Mouse (Mus musculus) frontal cortex, postnatal 36 days (tissue): Measurements from ENCODE around the gene Thsd4.
A peak's percentile ranks its signal among the peaks of the same experiment; 100 is the strongest.
"Not testable (repeated sequence)": the region's sequence is repeated elsewhere in the genome, so short reads cannot be mapped to it uniquely, and the experiment has no call there.

Experiments used
- DNase-seq, 2 experiments: peaks; one replicate each; pipeline ENCODE4 v3.0.0; 2022; ENCODE audit warnings: low spot score in 2 of 2

The Thsd4 gene

GRCm38 (mm10) chr9:60308182-60308581 is 213.7 kb downstream of the Thsd4 start:
- no peak for DNase-seq

DNA sequence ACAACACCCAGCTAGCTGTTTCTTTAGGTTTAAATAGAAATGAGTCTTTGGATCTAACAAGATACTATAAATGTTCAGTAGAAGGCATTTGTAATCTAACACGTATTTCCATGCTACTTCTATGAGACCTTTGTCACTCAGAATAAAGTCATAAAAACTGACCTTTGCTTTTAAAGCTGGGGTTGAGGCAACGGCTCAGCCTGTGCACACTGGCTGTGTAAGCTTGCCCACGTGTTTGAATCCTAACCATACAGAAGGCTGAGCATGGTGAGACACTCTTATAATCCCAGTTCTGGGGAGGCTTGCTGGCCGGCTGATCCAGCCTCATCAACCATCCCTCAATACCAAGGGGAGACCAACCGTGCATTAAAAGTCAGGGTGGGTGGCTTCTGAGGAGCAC is 214.4 kb downstream of the Thsd4 start:
- no peak for DNase-seq

- no peak for DNase-seq
Observed at GRCm38 (mm10) chr9:60306241-60306640, 215.6 kb downstream of the Thsd4 start.

DNA sequence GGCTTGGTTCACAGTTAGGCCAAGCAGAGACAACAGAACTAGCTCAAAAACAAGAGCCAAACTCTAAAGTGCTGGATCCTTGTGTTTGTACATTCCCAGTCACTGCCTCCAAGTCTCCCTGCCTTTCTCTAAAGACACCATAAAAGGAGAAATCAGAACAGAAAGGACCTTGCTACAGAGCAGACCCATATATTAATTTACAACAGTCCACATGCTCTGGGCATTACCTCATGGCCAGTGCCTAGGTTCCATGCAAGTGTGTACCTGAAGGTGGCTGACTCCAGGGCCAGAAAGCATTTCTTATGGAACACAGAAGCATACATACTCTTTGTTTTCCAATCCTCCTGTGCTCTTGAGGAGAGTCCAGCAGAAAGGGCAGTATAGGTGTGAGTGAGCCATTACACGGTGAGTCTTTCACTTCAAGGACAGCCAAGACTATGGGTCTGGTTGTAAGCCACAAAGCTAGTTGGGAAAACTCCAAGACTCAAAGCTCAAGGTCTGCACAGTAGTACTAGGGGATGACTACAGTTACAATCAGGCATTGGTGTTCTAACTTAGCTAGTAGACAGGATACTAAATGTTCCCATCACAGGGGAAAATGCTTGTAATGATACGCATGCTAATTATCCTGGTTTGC is 216.5 kb downstream of the Thsd4 start:
- no peak for DNase-seq

DNA sequence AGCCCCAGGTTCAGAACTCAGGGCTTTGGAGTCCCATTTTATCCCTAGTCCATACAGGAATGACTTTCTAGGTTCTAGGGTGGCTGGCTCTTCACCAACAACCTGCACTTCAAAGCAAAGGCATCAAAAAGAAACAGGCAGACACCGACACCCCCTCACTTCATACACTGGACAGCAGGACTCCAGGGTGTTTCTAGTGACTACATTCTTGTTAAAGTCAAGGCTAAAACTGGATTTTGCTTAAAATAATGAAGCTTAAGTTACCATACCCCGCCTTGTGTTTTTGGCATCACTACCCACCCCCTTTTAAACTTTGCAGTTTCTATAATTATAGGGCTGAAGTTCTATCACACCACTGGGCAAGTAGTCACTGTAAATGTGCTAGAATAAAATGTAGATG is 225.6 kb downstream of the Thsd4 start:
- peak in 1 of 2 experiments; percentile 49 for DNase-seq

GRCm38 (mm10) chr9:60295199-60295598 is 226.6 kb downstream of the Thsd4 start:
- no peak for DNase-seq

- no peak for DNase-seq
Observed at GRCm38 (mm10) chr9:60293129-60293528, 228.7 kb downstream of the Thsd4 start.

GRCm38 (mm10) chr9:60290780-60291179 is 231.1 kb downstream of the Thsd4 start:
- DNase-seq, result no peak

DNA sequence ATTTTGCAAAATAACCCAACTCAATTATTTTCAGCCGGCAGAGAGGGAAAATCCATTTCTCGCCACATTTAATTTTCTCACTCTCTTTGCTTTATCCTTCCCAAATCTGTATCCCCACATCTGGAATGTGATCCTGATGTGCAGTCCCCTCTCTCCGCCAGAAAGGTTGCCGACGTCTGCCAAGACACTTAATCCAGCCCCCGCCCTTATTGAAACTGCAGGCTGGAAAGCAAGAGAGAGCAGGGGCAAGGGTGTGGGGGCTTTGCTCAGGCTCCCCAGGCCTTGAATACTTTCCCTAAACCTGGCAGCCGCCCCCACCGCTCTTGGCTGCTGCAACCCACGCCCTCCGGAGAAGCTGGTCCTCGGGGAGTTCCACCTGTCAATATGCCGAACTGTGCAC is 233.1 kb downstream of the Thsd4 start:
- DNase-seq, result no peak

DNA sequence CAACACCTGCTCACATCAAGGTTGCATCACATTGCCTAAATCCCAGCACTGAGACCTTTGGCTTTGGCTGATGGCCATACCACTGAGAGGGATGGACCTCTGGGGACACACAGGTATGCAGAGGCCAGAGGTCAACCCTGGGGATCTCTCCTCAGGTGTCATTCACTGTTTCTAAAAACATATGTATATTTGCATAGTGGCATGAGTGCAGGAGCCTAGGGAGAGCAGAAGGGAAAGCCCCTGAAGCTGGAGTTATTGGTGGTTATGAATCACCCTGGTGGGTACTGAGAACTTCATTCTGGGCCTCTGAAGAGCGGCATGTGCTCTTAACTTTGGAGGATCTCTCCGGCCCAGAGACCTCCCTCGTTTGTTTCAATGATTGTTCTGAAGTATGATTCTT is 235.5 kb downstream of the Thsd4 start:
- DNase-seq, result no peak

DNA sequence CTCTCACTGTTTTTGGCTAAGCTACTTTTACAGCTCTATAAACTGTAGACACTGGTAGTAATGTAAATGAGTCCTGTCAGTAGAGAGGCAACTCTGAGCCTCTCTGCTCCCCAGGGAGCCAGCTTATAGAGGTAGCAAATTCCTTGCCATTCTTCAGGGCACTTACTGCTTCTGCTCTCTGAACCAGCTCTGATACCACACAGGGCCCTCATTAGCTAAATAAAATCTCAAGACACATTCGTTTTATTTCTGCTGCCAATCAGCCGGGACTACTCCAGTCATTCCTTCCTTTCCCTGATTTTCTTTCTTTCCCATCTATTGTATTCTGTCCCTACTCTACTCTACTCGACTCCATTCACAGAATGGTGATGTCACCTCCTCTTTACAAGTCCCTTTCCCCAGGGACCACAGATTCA is 236.8 kb downstream of the Thsd4 start:
- no peak for DNase-seq

DNA sequence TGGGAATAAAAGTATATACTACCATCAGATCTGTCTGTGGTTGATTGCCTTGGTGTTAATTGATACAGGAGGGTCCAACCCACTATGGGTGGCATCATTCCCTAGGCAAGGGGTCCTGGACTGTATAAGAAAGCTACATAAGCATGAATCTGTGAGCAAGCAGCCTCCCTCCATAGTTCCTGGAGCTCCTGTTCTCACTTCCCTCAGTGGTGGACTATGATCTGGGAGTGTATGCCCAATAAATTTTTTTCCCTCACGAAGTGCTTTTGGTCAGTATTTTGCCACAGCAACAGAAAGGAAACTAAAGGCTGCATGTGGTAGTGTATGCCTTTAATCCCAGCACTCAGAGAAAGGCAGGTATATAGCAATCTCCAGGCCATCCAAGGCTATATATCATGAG is 237.5 kb downstream of the Thsd4 start:
- no peak for DNase-seq

DNA sequence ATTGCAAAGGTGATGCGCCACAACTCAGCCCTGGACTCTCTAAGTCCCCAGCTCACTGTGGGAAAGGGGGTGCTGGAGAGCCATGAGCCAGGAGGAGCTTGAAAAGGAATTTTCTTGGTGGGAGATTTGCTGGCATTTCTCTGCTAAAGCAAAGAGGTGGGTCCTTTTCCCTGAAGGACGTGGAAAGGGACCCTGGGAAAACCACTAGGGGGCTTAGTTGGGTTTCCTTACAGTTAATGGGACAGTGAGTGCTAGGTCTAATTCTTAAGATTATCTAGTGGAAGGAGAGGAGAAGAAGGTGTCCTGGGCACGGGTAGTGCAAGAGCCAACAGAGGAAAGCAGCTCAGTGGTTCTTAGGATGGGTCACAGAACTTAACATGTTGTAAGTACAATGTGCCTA is 238.3 kb downstream of the Thsd4 start:
- DNase-seq, result no peak

- DNase-seq, result no peak
Observed at GRCm38 (mm10) chr9:60281281-60281680, 240.6 kb downstream of the Thsd4 start.

GRCm38 (mm10) chr9:60280786-60281185 is 241.1 kb downstream of the Thsd4 start:
- DNase-seq, result no peak

GRCm38 (mm10) chr9:60279556-60279955 is 242.3 kb downstream of the Thsd4 start:
- no peak for DNase-seq

DNA sequence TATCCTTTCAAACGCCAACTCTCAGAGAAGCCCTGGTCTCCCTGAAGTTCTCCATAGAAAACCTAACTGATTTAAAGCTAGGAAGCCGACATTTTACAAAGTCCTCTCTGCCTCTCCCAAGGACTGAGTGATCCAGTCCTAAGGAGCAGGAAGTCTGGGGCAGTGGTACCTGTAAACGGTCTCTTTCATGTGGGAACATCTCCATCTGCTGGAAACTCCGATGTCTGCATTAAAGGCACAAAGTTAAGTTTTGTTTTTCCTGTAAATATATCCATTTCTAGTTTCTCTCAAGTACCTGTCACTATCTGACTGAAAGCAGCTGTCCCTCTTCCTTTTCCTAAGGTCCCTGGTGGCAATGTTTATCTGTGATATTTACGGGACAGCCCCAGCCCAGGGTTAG is 245.5 kb downstream of the Thsd4 start:
- DNase-seq, result no peak

- DNase-seq, result peak in 1 of 2 experiments; percentile 34
Observed at GRCm38 (mm10) chr9:60275410-60276159, 246.3 kb downstream of the Thsd4 start.

- no peak for DNase-seq
Observed at GRCm38 (mm10) chr9:60274503-60274902, 247.3 kb downstream of the Thsd4 start.

DNA sequence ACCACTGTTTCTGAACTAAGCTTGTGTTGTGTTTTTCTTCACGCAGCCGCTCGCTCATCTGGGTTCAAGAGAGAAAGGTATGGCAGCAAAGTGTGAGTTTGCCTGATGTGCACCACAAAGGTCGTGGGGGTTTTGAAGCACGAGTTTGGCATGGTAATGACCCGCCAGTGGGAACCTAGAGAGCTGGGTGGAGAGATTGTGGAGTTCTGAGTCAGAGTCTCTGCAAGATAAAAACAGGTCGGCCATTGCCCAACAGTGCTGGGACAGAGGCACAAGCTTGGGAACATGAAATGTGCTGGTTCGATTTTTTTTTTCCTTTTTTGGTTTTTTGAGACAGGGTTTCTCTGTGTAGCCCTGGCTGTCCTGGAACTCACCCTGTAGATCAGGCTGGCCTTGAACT is 249.5 kb downstream of the Thsd4 start:
- not testable (repeated sequence) for DNase-seq

DNA sequence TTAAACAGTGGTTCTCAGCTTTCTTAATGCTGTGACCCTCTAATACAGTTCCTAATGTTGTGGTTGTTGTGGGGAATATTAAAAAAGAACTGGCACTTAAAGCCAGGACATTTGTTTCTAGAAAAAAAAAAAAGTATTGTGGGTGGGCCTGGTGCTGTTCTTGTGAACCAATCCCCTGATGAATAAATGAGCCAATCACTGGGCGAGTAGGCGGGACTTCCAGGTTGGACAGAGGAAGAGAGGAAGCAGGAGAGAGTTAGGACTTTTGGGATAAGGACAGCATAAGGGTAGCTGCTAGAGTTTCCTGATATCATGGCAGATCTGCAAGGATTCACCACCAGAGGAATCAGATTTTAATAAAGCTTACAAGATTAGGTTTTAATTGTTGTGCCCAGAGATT is 249.9 kb downstream of the Thsd4 start:
- DNase-seq, result no peak

DNA sequence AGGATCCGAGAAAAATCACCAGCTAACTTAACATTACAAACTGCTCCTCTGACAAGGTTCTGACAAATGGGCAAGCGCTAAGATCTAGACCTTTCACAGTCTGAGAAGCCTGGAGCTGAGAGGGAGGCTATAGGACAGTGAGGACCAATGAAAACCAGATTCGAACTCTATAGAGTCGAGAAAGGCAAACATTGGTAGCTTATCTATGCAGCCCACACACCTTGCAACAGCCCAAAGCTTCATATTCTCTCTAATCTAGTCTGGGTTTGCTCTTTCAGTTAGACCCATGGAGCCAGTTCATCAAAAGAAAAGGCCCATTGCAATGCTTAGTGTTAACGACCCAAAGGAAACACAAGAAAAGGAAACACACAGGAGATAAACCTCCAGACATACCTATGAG is 252.0 kb downstream of the Thsd4 start:
- DNase-seq, result no peak

GRCm38 (mm10) chr9:60267273-60267626 is 254.6 kb downstream of the Thsd4 start:
- DNase-seq, result no peak
